Mouse (Mus musculus): ENCODE measurements around the gene Epb41l3. TPM values are rescaled to one million over a fixed set of nuclear protein-coding genes. Genes with fewer than 3 reads are reported as not detected.
A peak's percentile ranks its signal among the peaks of the same experiment; 100 is the strongest.
"Not testable (repeated sequence)": the region's sequence is repeated elsewhere in the genome, so short reads cannot be mapped to it uniquely, and the experiment has no call there.

Epb41l3 gene
- total RNA-seq, 2 experiments from 2014 or later, result 218 to 224 TPM

DNA sequence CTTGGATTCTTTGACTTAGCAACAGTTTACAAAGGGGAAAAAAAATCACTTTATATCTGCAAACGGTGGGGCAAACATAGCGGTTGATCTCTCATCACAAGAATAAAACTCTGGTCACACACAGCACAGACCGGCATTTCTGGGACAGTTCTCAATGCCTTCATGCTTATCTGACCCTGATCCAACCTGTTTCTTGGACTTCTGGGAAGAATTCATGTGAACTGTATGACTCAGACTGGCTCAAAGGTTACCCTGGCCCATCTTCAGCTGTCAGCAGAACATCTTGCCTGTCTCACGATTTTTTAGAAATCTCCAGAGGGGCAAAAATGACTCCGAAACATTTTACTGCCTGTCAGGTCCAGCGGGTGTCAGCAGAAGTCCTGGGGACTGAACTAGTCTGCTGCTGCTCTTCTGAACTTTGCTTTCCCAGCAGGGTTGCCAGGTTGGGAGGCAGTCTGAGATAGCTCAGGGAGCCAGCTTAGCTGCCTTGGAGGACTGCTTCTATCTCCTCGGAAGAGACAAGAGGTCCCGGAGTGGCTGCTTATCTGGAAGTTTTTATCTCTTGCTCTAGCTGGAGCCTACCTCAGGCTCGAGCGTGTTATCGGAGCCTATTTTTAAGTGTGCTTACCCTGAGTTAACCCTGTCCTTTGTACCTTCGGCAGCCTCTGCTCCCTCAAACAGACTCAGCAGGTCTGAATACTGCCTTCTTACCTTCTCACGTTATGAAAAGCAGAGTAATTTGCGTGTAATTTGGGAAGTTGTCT is 29.7 kb downstream of the Epb41l3 start:
- no peak for DNase-seq (ENCODE audit: low spot score in 2 of 2)
- intact Hi-C loops (cut with DNase I), result loop anchor here (5.0 to 10.0 kb wide), 2 partner anchors 928 to 1240 kb away; no protein-coding TSS in a partner anchor

DNA sequence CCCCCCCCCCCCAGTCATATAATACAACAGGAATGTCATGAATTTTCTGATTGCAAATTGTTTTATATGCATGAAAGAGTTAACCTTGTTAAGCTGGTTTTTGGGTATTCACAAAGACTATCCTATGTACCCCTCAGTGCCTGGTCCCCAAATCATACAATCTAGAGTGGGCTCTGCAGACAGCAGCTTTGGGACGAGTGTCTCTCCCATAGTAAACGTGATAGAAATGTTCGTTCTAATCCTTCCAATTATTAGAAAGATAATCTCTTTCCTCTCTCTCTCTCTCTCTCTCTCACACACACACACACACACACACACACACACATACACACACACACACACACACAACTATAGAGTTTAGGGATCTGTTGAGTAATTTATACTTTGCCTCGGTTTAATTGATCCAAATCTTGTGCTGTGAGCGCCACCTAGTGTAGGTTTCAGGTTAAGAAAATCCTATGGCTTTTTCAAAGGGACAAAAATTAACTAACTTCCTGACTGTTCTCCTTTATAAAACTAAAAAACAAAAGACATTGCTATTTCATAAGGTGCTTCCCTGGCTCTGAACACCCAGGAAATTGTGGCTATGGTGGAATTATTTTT is 30.4 kb downstream of the Epb41l3 start:
- intact Hi-C loops (cut with DNase I), result loop anchor here (5.0 to 10.0 kb wide), 2 partner anchors 929 to 1241 kb away; no protein-coding TSS in a partner anchor
- peak in 1 of 2 experiments; percentile 35 for DNase-seq (ENCODE audit: low spot score in 2 of 2)

DNA sequence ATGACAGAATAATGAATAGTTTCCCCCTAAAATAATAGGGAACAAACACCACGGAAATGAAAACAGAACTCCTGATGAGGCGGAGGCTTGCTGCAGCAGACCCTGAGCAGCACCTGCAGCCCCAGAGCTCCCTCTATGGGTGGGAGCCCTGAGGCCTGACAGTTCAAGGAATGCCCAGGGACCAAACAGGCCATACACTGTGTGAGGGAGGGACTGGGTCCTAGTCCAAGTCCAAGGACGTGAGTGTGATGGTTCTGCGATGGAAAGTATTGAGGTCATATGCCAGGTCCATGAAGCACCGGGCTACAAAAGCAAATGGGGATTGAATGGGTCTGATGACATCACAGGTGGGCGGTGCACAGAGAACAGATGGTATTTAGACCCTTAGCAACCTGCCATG is 33.7 kb downstream of the Epb41l3 start:
- DNase-seq (ENCODE audit: low spot score in 2 of 2), result no peak
- intact Hi-C loops (cut with DNase I), result loop anchor here (2.0 to 10.0 kb wide), 3 partner anchors 226 to 1244 kb away; no protein-coding TSS in a partner anchor

DNA sequence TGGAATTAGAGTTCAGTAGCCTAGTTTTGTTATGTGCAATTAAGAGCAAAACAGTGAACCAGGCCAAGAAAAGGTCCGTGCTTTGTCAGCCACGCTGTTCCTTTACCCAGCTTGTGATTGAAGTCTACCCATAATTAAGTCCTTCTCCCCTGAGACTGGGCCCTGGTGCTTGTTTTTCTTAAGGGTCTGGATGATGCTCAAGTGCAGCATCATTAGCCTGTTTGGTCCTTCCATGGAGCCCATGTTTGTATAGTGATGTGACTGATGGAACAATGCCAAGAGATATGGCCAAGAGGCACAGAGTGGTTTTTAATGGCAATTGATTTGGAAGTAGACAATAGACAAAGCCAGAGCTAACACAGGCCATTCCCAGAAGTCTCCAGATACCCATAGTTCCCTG is 36.7 kb downstream of the Epb41l3 start:
- intact Hi-C loops (cut with DNase I), result no loop called here
- no peak for DNase-seq (ENCODE audit: low spot score in 2 of 2)

DNA sequence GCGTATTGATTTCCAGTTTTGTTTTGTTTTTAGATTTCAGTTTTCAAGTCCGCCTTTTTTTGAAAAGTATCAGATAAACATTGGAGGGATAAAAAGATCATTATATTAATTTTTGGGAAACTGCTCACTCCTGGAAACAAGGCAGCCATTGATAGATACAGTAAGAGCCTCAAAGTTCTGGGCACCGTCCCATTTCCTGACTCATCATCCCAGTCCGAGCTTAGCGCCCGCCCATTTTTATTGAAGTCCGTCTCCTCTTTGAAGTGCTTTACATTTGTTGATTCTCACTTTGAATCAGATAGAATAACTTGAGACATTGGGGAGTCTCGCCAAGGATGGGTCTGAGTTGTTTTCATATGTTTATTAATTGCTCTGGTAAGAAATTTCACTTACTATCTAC is 43.7 kb downstream of the Epb41l3 start:
- no peak for DNase-seq (ENCODE audit: low spot score in 2 of 2)
- intact Hi-C loops (cut with DNase I), result no loop called here

DNA sequence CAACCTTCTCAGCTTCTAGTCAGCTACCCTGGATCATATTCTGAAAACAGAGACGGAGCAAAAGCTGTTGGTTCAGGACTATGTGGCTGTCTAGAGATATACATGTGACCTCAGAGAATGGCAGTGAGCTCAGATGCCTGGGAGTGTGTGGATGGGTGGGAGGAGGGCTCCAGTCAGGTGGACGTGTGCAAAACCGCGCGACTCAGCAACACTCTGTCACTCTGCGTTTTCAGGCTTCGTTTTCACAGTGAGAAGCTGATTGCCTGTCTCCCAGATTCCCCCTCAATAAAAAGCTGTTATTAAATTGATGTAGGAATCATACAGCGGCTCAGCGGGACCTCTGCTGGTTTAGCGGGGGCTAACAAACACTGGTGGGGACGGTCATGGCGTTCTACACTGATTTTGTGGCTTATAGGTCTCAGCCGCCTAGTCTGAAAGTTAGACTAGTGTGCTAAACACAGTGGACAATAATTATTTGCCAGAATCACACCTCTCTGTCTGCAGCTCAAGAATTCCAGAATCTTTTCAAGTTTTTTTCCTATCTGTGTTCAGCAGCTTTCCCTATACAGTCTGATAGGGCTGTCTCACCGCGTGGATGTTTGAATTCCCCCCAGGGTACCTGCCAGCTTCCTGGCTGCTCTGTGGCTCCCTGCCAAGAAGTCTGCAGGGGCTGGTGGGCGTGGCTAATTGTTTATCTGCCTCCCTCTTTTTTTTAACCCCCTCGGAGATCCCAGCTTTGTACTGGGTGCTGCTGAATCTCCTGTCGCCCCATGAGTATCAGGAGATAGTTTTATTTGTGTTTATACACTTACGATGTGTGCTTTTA is 45.3 kb downstream of the Epb41l3 start:
- no peak for DNase-seq (ENCODE audit: low spot score in 2 of 2)
- intact Hi-C loops (cut with DNase I), result loop anchor here (10.0 kb wide), 1 partner anchor 224 kb away; no protein-coding TSS in a partner anchor

DNA sequence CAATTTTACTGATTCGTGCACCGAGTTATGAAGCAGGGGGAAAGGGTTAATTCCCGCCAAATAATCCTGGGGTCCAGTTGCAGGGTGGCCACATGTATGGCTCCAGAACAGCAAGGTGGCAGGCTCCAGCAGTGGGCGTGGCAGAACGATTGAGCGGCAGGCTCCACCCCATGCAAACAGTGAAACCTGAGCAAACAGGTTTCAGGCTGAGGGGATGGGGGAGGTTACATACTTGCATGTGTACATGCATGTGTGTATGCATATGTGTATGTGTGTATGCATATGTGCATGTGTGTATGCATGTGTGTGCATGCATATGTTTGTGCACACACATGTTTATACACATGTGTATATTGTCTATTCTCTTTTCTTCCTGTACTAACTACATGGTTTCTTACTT is 46.9 kb downstream of the Epb41l3 start:
- intact Hi-C loops (cut with DNase I), result loop anchor here (10.0 kb wide), 1 partner anchor 222 kb away; no protein-coding TSS in a partner anchor
- not testable (repeated sequence) for DNase-seq (ENCODE audit: low spot score in 2 of 2)

DNA sequence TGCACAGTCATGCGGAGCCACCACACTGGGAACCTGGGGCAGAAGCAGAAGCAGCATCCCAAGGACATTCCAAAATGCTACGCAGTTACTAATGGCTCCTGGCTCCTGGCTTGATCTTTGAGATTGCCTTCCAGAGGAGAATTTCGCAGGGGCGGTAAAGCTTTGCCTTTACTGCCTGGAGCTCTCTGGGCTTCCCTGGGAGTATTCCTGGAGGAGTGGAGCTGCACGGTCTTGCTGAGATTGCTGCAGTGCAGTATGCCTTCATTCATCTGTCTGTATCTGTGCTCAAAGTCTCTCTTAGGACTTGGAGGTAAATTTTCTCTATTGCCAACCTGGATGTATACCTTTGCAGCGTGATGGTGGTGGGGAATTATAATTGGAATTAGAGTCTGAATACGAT is 52.0 kb downstream of the Epb41l3 start:
- DNase-seq (ENCODE audit: low spot score in 2 of 2), result peak; percentile 12 to 25
- intact Hi-C loops (cut with DNase I), result loop anchor here (10.0 kb wide), 1 partner anchor 217 kb away; no protein-coding TSS in a partner anchor

DNA sequence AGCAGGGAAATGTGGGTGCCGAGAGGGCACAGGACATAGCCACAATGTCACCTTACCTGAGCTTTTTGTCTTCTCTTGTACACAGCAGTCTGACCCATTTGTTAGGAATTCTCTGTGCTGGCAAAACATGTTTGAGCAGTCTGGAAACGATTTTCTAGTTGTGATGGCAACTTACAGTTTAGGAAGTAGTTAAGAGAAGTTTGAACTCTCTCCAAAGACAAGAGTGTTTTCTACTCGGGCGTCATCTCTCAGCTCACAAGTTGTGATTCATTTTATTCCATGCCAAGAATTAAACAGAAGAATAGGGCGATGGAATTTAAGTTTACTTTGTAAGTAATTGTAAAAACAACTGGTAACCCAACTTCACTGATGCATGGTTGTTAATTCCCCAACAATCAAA is 52.5 kb downstream of the Epb41l3 start:
- no peak for DNase-seq (ENCODE audit: low spot score in 2 of 2)
- intact Hi-C loops (cut with DNase I), result loop anchor here (10.0 kb wide), 1 partner anchor 217 kb away; no protein-coding TSS in a partner anchor

DNA sequence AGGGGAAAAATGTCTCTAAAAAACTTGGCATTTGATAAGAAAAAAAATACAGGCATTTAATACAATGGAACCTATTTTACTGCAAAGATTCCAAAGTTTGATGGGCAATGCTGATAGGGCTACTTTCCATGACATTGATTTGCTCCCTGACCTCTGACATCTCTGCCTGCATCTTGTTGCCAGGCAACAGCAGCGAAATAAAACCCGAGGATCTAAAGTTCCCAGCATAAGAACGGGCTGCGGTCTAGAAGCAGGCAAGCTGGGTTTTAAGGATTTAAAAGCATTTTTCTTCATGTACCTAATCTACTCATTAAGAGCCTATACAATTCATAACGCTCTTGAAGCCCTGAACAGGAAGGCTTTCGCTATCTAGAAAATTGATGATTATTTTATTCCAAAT is 54.0 kb downstream of the Epb41l3 start:
- DNase-seq (ENCODE audit: low spot score in 2 of 2), result no peak

DNA sequence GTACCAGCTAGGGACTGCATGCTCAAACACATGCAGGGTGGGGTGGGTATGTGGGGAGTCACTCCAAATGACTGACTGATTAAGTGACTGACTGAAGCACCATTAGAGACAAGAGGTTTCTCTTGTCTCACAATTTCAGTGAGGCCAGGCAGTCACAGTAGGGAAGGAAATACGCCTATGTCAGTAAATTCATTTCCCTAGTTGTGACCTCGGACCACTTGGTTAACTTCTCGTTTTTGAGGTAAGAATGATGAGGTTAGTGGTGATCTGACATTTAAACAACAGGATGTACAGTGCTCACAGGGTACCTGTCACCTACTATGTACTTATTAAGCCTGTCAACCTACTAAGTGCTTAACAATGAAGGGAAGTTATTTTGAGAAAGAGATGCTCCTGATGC is 67.5 kb downstream of the Epb41l3 start:
- DNase-seq (ENCODE audit: low spot score in 2 of 2), result no peak
- intact Hi-C loops (cut with DNase I), result no loop called here

More for the DNA sequence above, 54.0 kb downstream of the Epb41l3 start:
- intact Hi-C loops (cut with DNase I), result loop anchor here (10.0 kb wide), 1 partner anchor 215 kb away; no protein-coding TSS in a partner anchor

DNA sequence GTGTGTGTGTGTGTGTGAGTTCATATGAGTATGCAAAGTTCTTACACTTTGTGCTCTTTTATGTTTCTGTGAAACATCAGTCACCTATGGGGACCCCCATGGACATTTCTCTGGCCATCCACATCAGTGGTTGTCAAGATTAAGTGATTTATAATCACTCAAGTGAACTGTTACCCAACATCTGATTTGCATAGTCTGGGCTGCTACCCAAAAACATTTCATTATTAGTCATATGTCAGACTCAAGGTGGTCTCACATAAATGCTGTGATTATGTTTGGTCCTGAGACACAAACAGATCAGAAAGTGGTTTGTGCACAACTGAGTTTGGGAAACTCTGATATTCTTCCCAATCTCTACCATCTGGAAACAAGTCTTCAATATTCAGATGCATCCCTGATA is 75.3 kb downstream of the Epb41l3 start:
- DNase-seq (ENCODE audit: low spot score in 2 of 2), result no peak
- intact Hi-C loops (cut with DNase I), result no loop called here

DNA sequence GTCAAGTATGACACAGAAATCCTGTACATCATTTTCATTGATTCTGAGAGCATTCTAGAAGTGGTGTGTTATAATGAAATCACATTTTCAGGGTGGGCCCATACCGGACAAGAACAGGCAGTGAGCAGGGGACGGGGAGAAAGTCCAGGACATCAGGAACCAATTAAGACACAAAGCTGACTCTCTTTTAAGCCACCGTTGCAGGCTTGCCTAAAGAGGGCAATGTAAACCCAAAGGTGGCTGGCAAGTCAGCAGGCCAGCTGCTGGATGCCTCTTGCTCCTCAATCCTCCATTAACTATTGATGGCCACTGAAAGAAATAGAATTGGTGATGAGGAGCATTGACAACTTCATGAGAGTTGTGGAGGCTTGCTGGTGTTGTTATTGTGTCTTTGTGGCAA is 75.8 kb downstream of the Epb41l3 start:
- intact Hi-C loops (cut with DNase I), result no loop called here
- no peak for DNase-seq (ENCODE audit: low spot score in 2 of 2)

DNA sequence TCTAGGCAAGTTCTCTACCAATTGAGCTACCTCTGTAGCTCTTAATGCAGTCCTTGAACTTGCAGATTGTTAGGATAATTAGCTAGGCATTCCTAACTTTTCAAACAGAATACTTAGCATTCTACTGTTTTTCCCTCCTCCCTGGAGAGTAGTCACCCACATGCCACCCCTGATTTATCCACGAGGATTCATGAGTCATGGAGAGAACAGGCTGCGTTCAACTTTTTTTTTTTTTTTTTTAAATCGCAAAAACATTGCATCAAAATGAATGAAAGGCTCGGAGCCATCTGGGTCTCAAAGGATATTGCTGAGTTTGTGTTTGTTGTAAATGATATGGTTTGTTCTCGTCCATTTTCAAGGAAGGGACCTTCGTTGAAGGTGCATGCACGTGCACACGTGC is 79.6 kb downstream of the Epb41l3 start:
- peak in 1 of 2 experiments; percentile 8 for DNase-seq (ENCODE audit: low spot score in 2 of 2)

DNA sequence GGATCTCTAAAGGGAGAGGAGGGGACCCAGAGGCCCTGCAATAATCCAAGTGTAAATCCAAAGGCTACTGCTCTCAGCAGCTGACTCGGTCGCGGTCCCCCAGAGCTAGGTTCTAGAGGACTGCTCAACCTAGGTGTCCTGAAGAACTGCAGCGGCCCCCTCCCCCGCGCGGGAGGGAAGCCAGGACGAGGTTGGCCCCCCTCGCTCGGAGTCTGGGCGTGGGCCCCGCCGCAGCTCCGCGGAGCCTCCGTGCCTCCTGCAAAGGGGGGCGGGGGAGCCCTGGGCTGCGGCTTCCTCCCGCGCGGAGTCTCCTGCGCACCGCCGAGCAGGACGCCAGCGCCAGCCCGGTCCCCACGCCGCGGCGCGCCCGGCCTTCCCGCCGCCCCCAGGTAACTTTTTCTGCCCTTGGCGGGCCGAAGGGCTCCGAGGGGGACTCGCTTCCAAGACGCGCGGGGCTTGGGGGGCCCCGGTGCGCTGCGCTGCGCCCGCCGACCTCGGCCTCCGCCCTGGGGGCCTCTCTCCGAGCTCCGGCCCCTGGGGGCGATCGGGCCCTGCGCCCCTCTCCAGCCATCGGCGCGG is 81.1 kb downstream of the Epb41l3 start:
- peak; percentile 68 to 81 for DNase-seq (ENCODE audit: low spot score in 2 of 2)
- intact Hi-C loops (cut with DNase I), result no loop called here

More for the DNA sequence above, 79.6 kb downstream of the Epb41l3 start:
- intact Hi-C loops (cut with DNase I), result no loop called here

DNA sequence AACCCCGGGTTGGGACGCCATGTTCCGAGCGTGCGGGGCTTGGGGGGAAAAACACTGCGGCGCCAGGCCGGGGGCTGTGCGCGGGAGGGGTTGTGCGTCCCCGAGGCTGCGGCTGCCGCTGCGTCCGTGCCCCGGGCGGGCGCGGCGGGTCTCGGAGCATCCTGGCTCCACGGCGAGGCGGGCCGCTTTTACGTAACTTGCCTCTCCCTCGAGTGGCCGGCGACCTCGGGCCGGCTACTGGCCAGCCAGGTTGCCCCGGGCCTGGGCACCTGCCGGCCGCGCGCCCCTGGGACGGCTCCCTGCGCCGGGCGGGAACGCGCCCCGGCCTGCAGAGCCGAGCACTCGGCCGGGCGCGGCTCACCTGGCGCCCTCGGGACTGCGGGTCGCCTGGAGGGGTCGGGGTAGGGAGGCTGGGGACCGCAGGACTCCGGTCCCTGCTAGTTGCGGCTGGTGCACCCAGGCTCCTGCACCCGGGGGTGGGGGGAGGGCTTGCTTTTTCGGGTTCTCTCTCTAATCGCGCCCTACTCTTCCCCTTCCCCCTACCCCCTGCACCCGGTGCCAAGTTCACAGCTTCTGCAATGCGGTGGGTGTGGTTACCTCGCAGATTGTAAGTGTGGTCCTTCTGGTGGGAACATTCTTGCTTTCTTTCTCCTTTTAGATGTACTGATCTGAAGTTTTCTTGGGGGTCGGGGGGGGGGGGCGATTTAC is 81.8 kb downstream of the Epb41l3 start:
- DNase-seq (ENCODE audit: low spot score in 2 of 2), result peak; percentile 37 to 60
- intact Hi-C loops (cut with DNase I), result no loop called here

DNA sequence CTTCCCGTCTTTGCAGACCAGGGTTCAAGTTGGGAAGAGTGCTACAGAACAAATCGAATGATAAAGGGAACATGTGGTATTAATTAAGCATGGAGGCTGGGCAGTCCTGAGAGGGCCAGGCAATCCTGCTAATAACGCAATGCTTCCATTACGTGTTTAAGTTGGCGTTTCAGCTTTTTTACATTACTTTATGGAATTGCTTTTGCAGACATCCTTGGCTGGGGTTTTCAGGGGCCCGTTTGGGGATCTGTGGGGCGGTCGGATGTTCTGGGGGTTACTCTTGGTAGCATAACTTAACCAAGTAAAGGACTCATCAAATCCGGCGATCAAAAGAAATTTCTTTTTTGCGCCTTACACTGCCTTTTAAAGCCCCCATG is 82.3 kb downstream of the Epb41l3 start:
- DNase-seq (ENCODE audit: low spot score in 2 of 2), result no peak
- intact Hi-C loops (cut with DNase I), result no loop called here

DNA sequence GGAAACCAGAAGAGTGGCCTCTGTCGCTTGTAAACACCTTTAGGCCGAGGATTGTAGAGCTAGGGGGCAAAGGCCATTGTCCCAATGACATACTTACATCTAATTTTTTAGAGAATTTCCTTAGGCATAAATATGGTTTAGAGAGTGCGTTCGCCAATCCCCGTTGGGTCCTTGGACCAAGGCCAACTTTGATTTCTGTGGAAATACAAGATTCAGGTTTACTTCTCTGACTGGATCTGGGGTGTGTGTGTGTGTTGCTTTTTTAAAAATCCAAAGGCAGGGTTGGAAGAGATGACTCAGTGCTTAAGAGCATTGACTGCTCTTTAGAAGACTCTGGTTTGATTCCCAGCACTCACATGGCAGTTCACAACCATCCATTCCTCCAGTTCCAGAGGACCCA is 83.2 kb downstream of the Epb41l3 start:
- intact Hi-C loops (cut with DNase I), result no loop called here
- DNase-seq (ENCODE audit: low spot score in 2 of 2), result no peak

DNA sequence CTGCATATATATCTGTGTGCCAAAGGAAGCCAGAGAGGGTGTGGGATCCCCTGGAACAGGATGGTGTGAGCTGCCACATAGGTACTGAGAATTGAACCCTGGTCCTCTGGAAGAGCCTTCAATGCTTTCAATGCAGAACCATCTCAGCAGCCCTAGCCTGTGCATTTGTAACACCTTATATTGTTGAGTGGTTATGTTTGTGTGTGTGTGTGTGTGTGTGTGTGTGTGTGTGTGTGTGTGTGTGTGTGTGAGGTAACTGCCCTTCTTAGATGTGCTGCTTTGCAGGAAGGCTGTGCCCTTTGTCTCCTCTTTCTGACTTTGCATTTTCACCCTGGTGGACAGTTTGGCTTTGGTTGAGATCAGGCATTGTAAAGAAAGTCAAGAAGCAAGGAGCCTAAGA is 87.2 kb downstream of the Epb41l3 start:
- intact Hi-C loops (cut with DNase I), result no loop called here
- DNase-seq (ENCODE audit: low spot score in 2 of 2), result no peak
